Mouse (Mus musculus): ENCODE results near the gene Rasal1. TPM values are rescaled to one million over a fixed set of nuclear protein-coding genes. Genes with fewer than 3 reads are reported as not detected.

The Rasal1 gene
- polyA plus RNA-seq, 1 experiment from 2014 or later = 0.15 TPM

GRCm38 (mm10) chr5:120670132-120670531, 21.5 kb downstream of the Rasal1 start:
- peaks cover 4% of the 10 kb centered on the region; the same call in 1 of the 2 replicates for H3K4me1 ChIP-seq
- ATAC-seq (ENCODE audit: low FRiP score, low read depth) = no peak
- H3K4me2 ChIP-seq (replicated peaks) = no peak overlapping the region
- H3K4me3 ChIP-seq = no peak overlapping the region
- H3K36me3 ChIP-seq = no peaks in the 10 kb centered on the region
- peaks cover 9% of the 10 kb centered on the region for H3K27me3 ChIP-seq (replicated peaks)
- no peak overlapping the region for H3K9ac ChIP-seq
- no peak overlapping the region for H3K27ac ChIP-seq
- 89% methylated on average over 7 of the region's 7 CpGs for WGBS
- H3K9me3 ChIP-seq = no peaks in the 10 kb centered on the region

- Histone ChIP-seq H3K4me3 (no peak overlapping the region), H3K9ac (no peak overlapping the region), H3K27me3 (replicated peaks) (peaks cover 1% of the 10 kb centered on the region), H3K9me3 (no peaks in the 10 kb centered on the region), H3K36me3 (no peaks in the 10 kb centered on the region), H3K4me2 (replicated peaks) (no peak overlapping the region), H3K4me1 (peaks cover 4% of the 10 kb centered on the region; the same call in 1 of the 2 replicates), H3K27ac (no peak overlapping the region)
- no peak for ATAC-seq (ENCODE audit: low FRiP score, low read depth)
- 89% methylated on average over 3 of the region's 3 CpGs for WGBS
Measured at GRCm38 (mm10) chr5:120671865-120672264, 23.3 kb downstream of the Rasal1 start.

GRCm38 (mm10) chr5:120673626-120674025, 25.0 kb downstream of the Rasal1 start:
- Histone ChIP-seq H3K9me3 (no peaks in the 10 kb centered on the region), H3K36me3 (no peaks in the 10 kb centered on the region), H3K27ac (no peak overlapping the region), H3K9ac (no peak overlapping the region), H3K27me3 (replicated peaks) (no peaks in the 10 kb centered on the region; the same call in 1 of the 2 replicates), H3K4me3 (no peak overlapping the region), H3K4me1 (peaks cover 4% of the 10 kb centered on the region; the same call in 1 of the 2 replicates), H3K4me2 (replicated peaks) (no peak overlapping the region)
- 15% methylated on average over 12 of the region's 12 CpGs for WGBS
- ATAC-seq (ENCODE audit: low FRiP score, low read depth) = no peak

- WGBS = 35% methylated on average over 21 of the region's 21 CpGs
- Histone ChIP-seq H3K4me3 (no peak overlapping the region), H3K27ac (no peak overlapping the region), H3K9me3 (no peaks in the 10 kb centered on the region), H3K4me1 (peaks cover 9% of the 10 kb centered on the region), H3K4me2 (replicated peaks) (peak overlapping the region; percentile 14; the same call in 1 of the 2 replicates), H3K36me3 (no peaks in the 10 kb centered on the region), H3K9ac (no peak overlapping the region), H3K27me3 (replicated peaks) (no peaks in the 10 kb centered on the region; the same call in 1 of the 2 replicates)
- peak; percentile 54; the same call in 1 of the 2 replicates for ATAC-seq (ENCODE audit: low FRiP score, low read depth)
Measured at GRCm38 (mm10) chr5:120674229-120675145, 25.9 kb downstream of the Rasal1 start.

- Histone ChIP-seq H3K9ac (no peak overlapping the region), H3K36me3 (0 out of 2 replicates have a peak, but pooled peaks cover 6% of the 10 kb centered on the region), H3K27me3 (replicated peaks) (peaks cover 14% of the 10 kb centered on the region), H3K27ac (no peak overlapping the region), H3K4me1 (peaks cover 20% of the 10 kb centered on the region), H3K4me2 (replicated peaks) (no peak overlapping the region), H3K9me3 (no peaks in the 10 kb centered on the region), H3K4me3 (no peak overlapping the region)
- 44% methylated on average over 2 of the region's 2 CpGs for WGBS
- no peak for ATAC-seq (ENCODE audit: low FRiP score, low read depth)
Measured at GRCm38 (mm10) chr5:120677516-120677915, 28.9 kb downstream of the Rasal1 start.

GRCm38 (mm10) chr5:120679676-120680555, 31.3 kb downstream of the Rasal1 start:
- peak; percentile 91 for ATAC-seq (ENCODE audit: low FRiP score, low read depth)
- H3K4me3 ChIP-seq = peak overlapping the region; percentile 36
- H3K9me3 ChIP-seq = no peaks in the 10 kb centered on the region
- H3K27ac ChIP-seq = peak overlapping the region; percentile 70; the same call in 1 of the 2 replicates
- WGBS = under 1% methylated on average over 24 of the region's 24 CpGs
- H3K4me2 ChIP-seq (replicated peaks) = peak overlapping the region; percentile 69
- peak overlapping the region; percentile 53 for H3K9ac ChIP-seq
- H3K36me3 ChIP-seq = 0 out of 2 replicates have a peak, but pooled peaks cover 6% of the 10 kb centered on the region
- peaks cover 38% of the 10 kb centered on the region for H3K27me3 ChIP-seq (replicated peaks)
- H3K4me1 ChIP-seq = peaks cover 23% of the 10 kb centered on the region

GRCm38 (mm10) chr5:120680918-120681317, 32.3 kb downstream of the Rasal1 start:
- no peak for ATAC-seq (ENCODE audit: low FRiP score, low read depth)
- no peak overlapping the region for H3K4me2 ChIP-seq (replicated peaks)

GRCm38 (mm10) chr5:120682982-120683771, 34.6 kb downstream of the Rasal1 start:
- 7% methylated on average over 24 of the region's 24 CpGs for WGBS
- H3K27ac ChIP-seq = no peak overlapping the region
- ATAC-seq (ENCODE audit: low FRiP score, low read depth) = no peak
- H3K4me3 ChIP-seq = no peak overlapping the region
- H3K9ac ChIP-seq = no peak overlapping the region
- peaks cover 23% of the 10 kb centered on the region for H3K4me1 ChIP-seq
- 0 out of 2 replicates have a peak overlapping the region, but pooled peaks have one; percentile 12 for H3K4me2 ChIP-seq (replicated peaks)
- peaks cover 42% of the 10 kb centered on the region for H3K27me3 ChIP-seq (replicated peaks)
- 0 out of 2 replicates have a peak, but pooled peaks cover 6% of the 10 kb centered on the region for H3K36me3 ChIP-seq
- H3K9me3 ChIP-seq = no peaks in the 10 kb centered on the region

More at GRCm38 (mm10) chr5:120680918-120681317, 32.3 kb downstream of the Rasal1 start:
- Histone ChIP-seq H3K27ac (no peak overlapping the region), H3K9me3 (no peaks in the 10 kb centered on the region), H3K4me1 (peaks cover 23% of the 10 kb centered on the region), H3K27me3 (replicated peaks) (peaks cover 42% of the 10 kb centered on the region), H3K4me3 (no peak overlapping the region), H3K36me3 (0 out of 2 replicates have a peak, but pooled peaks cover 6% of the 10 kb centered on the region), H3K9ac (no peak overlapping the region)
- 90% methylated on average over 18 of the region's 18 CpGs for WGBS

GRCm38 (mm10) chr5:120685678-120686077, 37.1 kb downstream of the Rasal1 start:
- Histone ChIP-seq H3K4me3 (no peak overlapping the region), H3K9ac (no peak overlapping the region), H3K27me3 (replicated peaks) (peaks cover 45% of the 10 kb centered on the region), H3K36me3 (0 out of 2 replicates have a peak, but pooled peaks cover 6% of the 10 kb centered on the region), H3K27ac (no peak overlapping the region), H3K9me3 (no peaks in the 10 kb centered on the region), H3K4me1 (peaks cover 13% of the 10 kb centered on the region), H3K4me2 (replicated peaks) (no peak overlapping the region)
- 83% methylated on average over 8 of the region's 8 CpGs for WGBS
- ATAC-seq (ENCODE audit: low FRiP score, low read depth) = no peak

- Histone ChIP-seq H3K9me3 (no peaks in the 10 kb centered on the region), H3K4me2 (replicated peaks) (no peak overlapping the region), H3K4me3 (no peak overlapping the region), H3K27me3 (replicated peaks) (peaks cover 49% of the 10 kb centered on the region), H3K9ac (no peak overlapping the region), H3K27ac (no peak overlapping the region), H3K4me1 (peaks cover 9% of the 10 kb centered on the region), H3K36me3 (0 out of 2 replicates have a peak, but pooled peaks cover 5% of the 10 kb centered on the region)
- no peak for ATAC-seq (ENCODE audit: low FRiP score, low read depth)
- 86% methylated on average over 6 of the region's 6 CpGs for WGBS
Measured at GRCm38 (mm10) chr5:120686749-120687483, 38.3 kb downstream of the Rasal1 start.

GRCm38 (mm10) chr5:120687484-120687851, 38.9 kb downstream of the Rasal1 start:
- Histone ChIP-seq H3K27ac (no peak overlapping the region), H3K4me1 (peaks cover 7% of the 10 kb centered on the region), H3K9me3 (no peaks in the 10 kb centered on the region), H3K4me2 (replicated peaks) (no peak overlapping the region), H3K36me3 (no peaks in the 10 kb centered on the region), H3K4me3 (no peak overlapping the region), H3K27me3 (replicated peaks) (peaks cover 49% of the 10 kb centered on the region), H3K9ac (no peak overlapping the region)
- 85% methylated on average over 3 of the region's 3 CpGs for WGBS
- no peak for ATAC-seq (ENCODE audit: low FRiP score, low read depth)
